Mouse (Mus musculus) large intestine, adult 2 months (tissue): ENCODE measurements around the gene Noto. TPM values are rescaled to one million over a fixed set of nuclear protein-coding genes. Genes with fewer than 3 reads are reported as not detected.
"Not testable (repeated sequence)": the region's sequence is repeated elsewhere in the genome, so short reads cannot be mapped to it uniquely, and the experiment has no call there.

Source experiments
- DNase-seq: peaks from one replicate; pipeline ENCODE4 v3.0.0-alpha.2; 2012; ENCODE audit warnings: low read depth, low spot score
- WGBS: fragments of 180-500 bp; shearing (Covaris S2); methylation state at CpG from one replicate; pipeline ENCODE4 v1.1.7; 2018; 5-methylcytosine and 5-hydroxymethylcytosine counted together
- polyA plus RNA-seq: library from polyadenylated mRNA; depleted of rRNA; stranded (reverse); fragments of >200 nt; gene quantifications from 2 replicates; pipeline ENCODE4 v1.2.3, GENCODE M21; 2012

Gene Noto
- polyA plus RNA-seq, 1 experiment = not detected

DNA sequence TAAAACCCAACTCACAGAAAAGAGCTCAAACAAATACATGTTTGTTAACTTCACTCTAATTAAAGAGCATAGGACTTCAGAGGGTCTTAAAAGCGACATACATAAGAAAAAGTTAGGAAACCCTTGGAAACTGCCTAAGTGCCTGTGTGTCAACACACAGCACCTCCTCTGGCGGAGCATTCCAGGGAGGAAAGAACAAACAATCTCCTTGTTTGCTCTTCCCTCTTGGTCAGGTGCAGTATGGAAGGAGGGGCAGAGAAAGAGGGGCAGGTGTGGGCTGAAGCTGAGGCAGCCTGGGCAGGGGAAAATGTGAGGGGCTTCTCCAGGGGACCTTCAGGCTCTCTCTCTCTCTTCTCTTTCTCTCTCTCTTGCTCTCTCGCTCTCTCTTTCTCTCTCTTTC, 7.9 kb upstream of the Noto start:
- 16% methylated on average over 3 of the region's 3 CpGs for WGBS
- DNase-seq = no peak

GRCm38 (mm10) chr6:85419150-85419549, 4.5 kb upstream of the Noto start:
- DNase-seq = no peak
- WGBS = 68% methylated on average over 2 of the region's 2 CpGs

- DNase-seq = no peak
- 45% methylated on average over 8 of the region's 8 CpGs for WGBS
Observed at GRCm38 (mm10) chr6:85431274-85431841, 7.7 kb downstream of the Noto start.

- DNase-seq = peak; percentile 66
- 1% methylated on average over 39 of the region's 39 CpGs for WGBS
Observed at GRCm38 (mm10) chr6:85431842-85432431, 8.3 kb downstream of the Noto start, which contains the start of gene Smyd5. TSS of gene Smyd5 (plus strand) at chr6:85431989.

DNA sequence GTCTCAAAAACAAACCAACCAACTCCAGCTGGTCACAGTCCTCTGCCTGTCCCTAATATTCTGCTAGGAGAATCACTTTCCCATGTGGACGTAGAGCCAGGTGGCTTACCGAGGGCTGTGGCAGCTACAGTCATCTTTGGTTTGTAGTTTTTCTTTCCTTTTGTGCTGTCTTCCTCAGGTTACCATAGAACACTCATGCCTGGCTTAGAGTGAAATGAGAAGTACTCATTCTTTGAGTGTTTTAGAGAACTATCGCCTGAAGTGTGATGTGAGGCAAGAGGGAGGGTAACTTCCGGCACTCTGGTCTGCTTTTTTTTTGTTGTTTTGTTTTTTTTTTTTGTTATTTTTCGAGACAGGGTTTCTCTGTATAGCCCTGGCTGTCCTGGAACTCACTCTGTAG, 10.2 kb downstream of the Noto start:
- DNase-seq = no peak
- 73% methylated on average over 5 of the region's 5 CpGs for WGBS

GRCm38 (mm10) chr6:85436204-85436603, 12.5 kb downstream of the Noto start:
- 70% methylated on average over 1 of the region's 1 CpGs for WGBS
- DNase-seq = no peak

DNA sequence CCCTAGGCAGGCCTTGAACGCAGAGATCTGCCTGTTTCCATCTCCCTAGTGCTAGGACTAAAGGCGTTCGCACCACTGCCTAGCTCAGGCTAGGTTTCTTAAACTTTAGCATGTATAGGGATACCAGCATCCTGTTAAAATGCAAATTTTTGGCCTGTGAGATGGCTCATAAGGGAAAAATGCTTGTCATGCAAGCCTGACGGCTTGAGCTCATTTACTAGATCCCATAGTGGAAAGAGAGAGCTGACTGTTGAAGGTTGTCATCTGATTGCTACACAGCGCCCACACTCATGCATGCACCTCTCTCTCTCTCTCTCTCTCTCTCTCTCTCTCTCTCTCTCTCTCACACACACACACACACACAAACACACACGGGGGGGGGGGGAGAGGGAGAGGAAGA, 12.9 kb downstream of the Noto start:
- WGBS = 85% methylated on average over 5 of the region's 6 CpGs
- no peak for DNase-seq

DNA sequence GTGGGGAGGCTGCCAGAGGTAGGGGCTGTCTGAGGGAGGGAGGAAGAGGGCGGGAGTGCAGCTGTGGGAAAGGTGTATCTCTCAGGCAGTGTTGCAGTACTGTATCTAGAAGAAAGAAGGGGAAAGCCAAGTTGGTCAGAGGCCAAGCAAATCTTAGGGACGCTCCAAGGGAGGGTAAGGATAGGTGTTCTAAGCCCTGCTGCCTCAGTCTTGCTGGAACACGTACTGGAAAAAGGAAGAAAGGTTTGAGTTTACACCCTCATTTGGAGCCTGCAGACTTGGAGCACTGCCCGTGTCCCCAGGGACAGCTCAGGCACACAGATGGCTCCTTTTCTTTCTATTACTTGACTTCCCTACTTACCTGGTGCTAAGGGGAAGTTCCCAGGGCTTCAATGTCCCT, 17.5 kb downstream of the Noto start:
- DNase-seq = no peak
- 79% methylated on average over 4 of the region's 4 CpGs for WGBS

- WGBS = 80% methylated on average over 3 of the region's 3 CpGs
- DNase-seq = no peak
Observed at GRCm38 (mm10) chr6:85443488-85444233, 20.0 kb downstream of the Noto start.

DNA sequence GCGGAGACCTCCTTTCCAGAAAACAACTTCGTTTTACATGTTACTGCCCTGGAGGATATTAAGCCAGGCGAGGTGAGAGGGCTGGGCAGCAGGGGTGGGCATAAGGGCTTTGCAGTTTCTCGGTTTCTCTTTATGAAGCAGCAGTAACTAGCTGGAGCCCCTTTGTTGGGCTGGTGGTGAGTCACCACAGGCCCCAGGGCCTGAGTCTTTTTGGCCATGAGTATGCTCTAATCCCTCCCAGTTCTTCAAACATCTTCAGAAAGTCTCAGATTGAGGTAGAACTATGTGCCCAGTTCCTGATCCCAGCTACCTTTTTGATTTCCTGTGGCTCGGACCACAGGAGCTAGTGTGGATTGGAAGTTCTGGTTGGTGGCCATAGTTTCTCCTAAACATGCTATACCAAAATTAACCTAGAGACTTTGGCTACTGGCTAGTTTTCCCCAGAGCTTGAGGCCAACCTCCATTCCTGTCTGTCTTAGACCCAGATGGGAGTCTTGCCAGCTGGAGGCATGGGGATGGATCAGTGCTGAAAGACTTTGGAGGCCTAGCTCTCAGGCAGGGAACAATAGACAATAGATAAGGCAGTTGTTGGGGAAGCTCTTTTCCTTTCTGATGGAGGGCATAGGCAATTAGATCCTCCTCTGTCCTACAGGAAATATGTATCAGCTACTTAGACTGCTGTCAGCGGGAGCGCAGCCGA, 20.7 kb downstream of the Noto start:
- DNase-seq = no peak
- WGBS = 90% methylated on average over 8 of the region's 8 CpGs

DNA sequence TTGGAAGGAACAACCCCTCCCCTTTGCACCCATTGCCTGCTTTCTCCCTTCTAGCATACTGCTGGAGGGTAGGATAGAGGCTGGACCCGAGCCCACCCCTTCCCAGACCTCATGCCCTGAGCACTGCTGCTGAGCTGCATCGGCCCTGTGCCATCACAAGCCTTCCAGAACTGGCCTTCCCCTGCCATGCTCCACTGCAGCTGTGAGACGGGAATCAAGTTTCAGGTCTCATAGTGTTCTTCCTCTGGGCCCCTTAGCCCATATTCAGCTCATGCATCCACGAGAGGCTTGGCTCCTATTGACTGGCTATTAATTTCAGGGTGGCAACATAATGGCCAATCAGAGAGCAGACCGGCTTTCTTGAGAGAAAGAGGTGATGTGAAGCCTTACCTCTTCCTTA, 21.6 kb downstream of the Noto start:
- 88% methylated on average over 5 of the region's 5 CpGs for WGBS
- DNase-seq = no peak

DNA sequence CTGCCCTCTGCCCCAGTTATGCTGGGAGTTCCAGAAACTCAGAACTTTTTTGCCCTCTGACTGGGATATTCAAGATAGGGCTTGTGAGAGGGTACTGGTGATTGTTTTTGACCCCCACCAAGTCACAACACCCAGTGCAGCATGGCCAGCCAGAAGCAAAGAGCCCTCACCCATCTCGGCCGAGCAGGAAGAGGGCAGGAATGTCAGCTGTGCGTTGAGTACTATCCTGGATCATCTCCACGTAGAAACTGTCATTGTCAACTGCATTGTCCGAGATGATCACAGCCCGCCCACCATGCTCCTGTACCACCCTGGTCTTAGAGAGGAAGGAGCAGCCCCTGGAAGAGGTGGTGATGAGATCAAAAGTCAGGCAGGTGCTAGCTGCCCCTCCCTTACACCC, 23.7 kb downstream of the Noto start:
- WGBS = 82% methylated on average over 6 of the region's 6 CpGs
- no peak for DNase-seq

- DNase-seq = not testable (repeated sequence)
- 58% methylated on average over 1 of the region's 1 CpGs for WGBS
Observed at GRCm38 (mm10) chr6:85450140-85450539, 26.5 kb downstream of the Noto start.

GRCm38 (mm10) chr6:85450697-85451663, 27.3 kb downstream of the Noto start, which contains the start of gene Cct7:
TSS of gene Cct7 (plus strand) at chr6:85451514.
- DNase-seq = peak; percentile 98
- WGBS = 1% methylated on average over 96 of the region's 96 CpGs

- under 1% methylated on average over 54 of the region's 54 CpGs for WGBS
Observed at GRCm38 (mm10) chr6:85451664-85452410, 28.2 kb downstream of the Noto start, which contains the start of gene Pradc1. TSS of gene Pradc1 (minus strand) at chr6:85451970.

GRCm38 (mm10) chr6:85452411-85452665, 28.7 kb downstream of the Noto start:
- under 1% methylated on average over 15 of the region's 15 CpGs for WGBS
- no peak for DNase-seq

More at GRCm38 (mm10) chr6:85451664-85452410, 28.2 kb downstream of the Noto start, which contains the start of gene Pradc1:
- peak; percentile 85 for DNase-seq

DNA sequence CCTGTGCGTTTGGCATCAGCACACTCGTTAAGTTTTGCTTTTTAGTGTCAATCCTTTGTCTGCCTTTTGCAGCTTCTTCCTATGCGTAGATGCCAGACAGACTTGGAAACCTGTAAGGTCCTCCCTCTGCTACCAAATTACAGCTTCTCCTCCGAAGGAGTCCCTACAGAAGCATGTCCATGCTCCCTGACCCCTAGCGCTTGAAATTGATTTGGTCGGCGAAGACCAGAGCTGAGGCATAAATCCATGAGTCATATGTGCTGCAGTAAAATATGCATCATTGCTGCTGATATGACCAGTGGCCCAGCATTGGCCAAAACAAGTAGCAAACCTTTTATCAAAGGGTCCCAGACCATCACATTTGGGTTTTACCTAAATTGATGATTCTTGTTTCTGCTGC, 29.1 kb downstream of the Noto start:
- 2% methylated on average over 7 of the region's 7 CpGs for WGBS
- no peak for DNase-seq

DNA sequence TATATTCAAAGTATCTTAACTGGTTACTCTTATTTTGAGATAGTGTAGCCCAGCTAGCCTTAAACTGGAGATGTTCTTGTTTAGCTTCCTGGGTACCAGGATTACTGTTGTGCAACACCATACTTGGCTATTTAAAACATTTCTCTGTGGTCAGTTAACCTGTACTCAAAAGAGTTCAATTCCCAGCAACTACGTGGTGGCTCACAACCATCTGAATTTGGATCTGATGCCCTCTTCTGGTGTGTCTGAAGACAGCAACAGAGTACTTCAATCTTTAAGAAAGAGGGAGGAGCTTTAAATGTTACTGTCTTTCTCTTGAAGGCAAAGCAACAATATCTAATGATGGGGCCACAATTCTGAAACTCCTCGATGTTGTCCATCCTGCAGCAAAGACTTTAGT, 35.9 kb downstream of the Noto start:
- WGBS = 85% methylated on average over 2 of the region's 2 CpGs
- DNase-seq = no peak

DNA sequence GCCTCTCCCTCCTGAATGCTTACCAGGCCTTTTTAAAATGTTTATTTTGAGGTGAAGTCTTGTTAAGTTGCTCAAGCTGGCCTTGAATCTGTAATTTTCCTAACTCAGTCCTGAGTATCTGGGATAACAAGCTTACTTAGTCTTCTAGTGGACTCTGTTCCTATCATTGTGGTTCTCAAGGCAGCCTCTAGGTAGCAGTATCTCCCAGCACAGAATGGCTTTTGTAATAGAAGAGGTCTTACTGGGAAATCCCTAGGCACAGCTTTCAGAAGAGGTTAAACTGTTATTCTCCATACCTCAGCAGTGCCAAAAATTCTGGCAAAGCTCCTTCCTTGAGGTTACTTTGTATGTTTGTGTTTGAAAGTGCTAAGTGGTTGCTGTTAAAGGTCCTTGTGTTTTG, 41.7 kb downstream of the Noto start:
- no peak for DNase-seq
